Mouse (Mus musculus) retina, adult 2 months (tissue): Measurements from ENCODE around the gene Myl4.

Source experiments
- DNase-seq: peaks from one replicate; pipeline ENCODE4 v3.0.0-alpha.2; 2012; ENCODE audit warnings: low read depth, low spot score

Gene Myl4

DNA sequence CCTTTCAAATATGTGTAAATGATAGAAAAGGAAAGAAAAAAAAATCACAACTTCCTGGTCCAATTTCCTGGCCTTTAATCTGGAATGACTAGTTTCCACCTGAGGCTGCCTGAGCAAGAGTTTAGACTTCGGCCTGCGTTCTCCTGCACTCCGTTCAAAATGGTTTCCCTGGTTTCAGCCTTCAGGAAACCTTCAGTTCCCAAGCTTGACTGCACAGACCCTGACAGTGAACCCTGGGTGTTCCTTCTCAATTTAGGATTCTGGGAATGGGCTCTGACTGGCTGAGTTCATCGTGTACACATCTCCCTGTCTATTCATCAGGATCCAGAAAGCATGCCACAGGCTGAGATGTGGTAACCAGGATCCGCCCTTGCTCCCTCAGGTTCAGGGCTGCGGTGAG, 53.7 kb downstream of the Myl4 start:
- no peak for DNase-seq

DNA sequence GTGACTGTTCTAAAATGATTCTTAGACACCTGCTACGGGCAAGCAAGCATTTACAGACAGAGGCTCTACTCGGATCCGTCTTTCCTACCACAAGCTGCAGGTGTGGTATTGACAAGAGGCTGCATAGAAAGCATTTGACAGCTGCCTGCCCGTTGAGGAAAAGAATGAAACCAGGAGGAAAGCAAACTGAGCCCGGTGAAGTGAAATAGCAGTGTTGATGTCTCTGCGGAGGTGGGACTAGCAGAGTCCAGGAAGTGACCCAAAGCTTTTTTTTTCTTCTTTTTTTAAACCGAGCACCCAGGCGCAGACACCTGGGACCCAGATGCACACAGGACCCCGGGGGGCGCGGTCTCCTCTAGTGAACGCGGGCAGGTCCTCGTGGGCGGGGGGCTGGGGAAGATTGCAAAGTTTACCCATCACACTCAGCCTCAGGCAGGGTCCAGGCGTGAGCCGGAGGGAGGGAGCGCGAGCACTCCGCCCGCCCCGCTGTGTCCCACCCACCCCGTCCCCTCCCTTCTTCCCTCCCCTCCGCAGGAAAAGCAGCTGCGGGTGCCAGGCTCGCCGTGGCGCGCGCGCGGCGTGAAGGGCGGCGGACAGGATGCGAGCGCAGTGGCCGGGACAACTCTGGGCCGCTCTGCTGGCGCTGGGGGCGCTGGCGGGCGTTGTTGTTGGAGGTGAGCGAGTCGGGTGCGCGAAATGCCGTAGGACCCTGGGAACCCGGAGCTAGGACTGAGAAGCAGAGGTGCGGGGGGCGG, 57.2 kb downstream of the Myl4 start, which contains the start of gene Itgb3:
TSS of gene Itgb3 (plus strand) at position 510 of the 755 bp plus-strand sequence.
- peak; percentile 11 for DNase-seq

DNA sequence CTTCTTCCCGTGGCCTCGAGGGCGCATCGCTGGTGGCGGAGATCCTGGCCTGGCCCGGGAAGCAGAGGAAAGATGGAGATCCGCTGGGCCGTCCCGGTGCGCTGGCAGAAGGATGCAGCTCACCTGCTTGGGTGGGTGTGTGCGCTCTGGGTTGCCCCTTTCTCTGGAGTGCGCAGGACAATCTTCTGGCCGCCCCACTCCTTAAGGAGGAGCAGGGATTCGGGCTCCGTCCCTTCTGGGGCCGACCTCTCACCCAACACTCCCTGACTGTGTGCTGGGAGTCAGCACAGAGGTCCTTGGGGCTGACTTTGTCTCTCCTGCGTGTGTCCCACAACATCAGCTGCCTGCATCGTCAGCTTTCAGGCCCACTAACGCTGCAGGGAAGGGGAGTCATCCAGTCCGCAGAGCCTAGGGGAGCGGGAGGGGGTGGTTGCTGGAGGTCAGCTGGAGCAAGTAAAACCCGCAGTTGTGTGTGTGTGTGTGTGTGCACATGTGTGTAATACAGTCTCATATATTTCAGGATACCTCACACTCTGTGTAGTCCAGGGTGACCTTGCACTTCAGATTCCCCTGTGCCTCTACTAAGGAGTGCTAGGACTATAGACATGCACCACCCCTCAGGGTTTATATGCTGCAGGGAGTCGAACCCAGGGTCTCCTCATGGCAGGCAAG, 57.9 kb downstream of the Myl4 start:
- no peak for DNase-seq

DNA sequence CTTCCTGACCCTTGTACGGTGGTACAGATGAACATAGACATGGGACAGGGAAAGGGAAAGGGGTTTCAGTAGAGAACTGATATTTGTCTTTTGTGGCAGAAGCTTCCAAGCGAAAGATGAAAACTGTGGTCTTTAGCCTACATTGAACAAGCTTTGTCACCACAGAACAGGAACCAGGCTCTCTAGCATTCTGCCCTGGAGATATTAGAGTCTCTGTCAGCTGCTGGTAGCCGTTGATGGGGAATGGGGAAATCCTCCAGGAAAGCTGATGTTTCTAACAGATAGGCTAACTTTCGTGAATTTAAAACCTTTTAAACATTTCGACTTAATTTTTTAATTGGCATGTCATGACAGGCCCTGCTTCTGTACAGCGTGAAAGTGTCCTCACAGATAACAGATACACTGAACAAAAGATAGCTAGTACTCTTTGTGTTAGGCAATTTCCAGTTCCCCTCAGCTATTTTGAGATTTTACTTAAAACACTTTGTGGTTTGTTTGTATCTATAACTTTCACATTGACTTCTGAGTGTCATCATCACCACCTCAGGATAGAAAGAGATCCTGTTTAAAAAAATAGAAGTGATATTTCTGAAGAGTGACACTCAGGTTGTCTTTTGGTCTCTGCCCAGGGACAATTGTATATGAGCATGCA, 58.7 kb downstream of the Myl4 start:
- DNase-seq: no peak

DNA sequence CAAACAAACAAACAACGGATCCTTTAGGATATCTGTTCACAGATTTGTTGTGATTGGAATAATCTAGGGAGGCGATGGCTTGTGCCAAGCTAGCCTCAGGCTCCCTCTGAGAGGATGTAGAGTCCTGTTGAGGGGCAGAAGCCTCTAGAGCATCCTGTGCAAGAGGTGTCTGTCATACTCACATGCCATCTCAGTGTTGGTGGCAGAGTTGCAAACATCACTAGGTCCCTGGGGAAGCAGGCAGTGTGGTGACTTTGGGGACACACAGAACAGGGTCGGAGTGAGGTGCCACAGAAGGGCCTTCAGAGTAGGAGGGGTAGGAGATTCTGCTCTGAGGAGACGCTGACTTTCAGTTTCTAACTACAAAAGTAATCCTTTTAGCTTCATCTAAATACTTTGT, 59.3 kb downstream of the Myl4 start:
- no peak for DNase-seq

DNA sequence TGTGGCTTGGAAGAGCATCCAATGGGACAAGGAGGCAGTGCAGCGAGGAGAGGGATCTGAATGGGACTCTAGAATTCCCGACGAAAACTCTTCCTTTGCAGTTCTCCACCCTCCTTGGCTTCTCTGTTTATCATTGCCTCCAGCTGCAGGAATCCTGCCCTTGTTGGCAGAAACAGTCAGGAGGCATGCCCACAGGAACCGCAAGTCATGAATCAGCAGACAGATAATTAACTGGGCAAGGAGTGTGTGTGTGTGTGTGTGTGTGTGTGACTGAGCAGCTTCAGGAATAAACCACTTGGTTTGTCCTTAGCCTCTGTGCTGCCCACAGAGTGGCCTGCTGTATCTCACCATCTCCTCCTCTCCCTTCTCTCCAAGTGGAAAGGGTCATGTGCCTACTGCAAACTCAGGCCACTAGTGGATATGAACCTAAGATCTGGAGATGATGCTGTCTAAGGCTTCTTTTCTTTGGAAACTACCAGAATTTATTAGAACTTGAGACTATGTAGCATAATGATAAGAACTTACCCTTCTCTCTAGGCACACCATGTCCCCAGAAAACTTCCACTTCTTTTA, 61.2 kb downstream of the Myl4 start:
- no peak for DNase-seq

DNA sequence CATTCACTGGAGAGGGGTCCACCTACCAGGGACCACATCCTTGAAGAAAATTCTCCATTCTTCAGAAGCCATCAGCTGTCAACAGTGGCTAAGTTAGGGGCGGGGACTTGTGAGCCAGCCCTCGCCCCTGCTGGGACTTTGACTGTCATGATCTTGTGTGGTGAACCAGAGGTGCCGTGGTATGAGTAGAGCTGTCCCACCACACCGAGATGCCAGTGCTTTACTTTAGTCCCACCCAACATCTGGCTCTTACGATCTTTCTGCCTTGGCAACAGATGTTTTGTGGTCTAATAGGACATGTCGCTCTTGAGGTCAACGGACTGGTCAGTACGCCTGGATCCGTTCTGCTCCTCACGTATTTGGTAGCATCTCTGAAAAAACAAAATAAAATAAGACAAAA, 63.1 kb downstream of the Myl4 start:
- no peak for DNase-seq

DNA sequence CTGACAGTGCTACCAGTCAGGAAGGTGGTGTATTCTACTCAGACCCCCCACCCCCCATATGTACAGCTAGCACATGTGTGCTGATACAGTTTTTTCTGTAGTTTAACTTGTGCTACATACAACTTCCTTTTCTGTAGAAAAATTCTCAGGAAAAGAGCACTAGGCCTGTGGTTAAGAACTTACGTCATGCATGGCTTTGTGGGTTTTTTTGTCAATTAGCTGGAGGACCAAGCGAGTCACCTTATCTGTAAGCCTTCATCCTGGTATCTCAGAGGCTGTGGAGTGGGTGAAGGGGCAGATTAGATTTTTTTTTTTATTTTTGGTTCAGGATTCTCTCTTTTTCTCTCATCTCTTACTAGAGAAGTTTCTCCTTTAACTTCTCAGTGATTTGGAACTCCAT, 63.7 kb downstream of the Myl4 start:
- no peak for DNase-seq

DNA sequence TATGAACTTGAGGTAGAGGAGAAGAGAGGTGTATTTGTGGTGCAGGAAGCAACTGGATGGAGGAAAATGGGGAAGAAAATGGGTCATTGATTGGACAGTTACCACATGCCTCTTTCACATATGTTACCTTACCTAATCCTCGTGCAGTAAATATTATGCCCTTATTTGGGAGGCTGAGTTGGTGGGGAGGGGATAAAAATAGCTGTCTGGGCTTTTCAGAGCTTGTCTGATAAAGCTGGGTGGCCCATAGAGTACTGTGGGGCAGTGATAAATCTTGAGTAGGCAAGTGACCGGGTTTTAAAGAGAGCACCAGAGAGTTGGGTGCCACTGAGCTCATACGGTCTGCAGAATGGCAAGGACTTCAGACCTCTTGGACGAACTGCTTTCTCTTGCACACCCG, 65.7 kb downstream of the Myl4 start:
- DNase-seq: no peak

DNA sequence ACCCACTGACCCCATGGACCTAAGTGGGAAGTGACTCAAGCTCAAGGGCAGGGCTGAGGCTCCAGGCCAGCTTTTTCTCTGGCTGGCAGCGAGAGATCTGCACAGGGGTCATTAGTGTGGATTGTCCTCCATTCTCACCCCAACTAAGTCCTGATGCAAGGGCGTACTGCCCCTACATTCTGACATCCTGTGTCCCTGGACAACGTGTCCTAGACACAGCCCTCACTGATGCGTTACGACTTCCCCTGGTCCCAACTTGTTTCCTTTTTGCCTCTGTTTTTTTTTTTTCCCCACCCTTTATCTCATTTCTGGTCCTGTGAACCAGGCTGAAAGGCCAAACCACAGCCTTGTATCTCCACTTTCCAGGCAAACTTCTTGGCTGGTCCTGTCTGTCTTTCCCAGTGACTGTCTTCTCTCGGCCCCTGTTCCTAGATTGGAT, 68.2 kb downstream of the Myl4 start:
- no peak for DNase-seq

DNA sequence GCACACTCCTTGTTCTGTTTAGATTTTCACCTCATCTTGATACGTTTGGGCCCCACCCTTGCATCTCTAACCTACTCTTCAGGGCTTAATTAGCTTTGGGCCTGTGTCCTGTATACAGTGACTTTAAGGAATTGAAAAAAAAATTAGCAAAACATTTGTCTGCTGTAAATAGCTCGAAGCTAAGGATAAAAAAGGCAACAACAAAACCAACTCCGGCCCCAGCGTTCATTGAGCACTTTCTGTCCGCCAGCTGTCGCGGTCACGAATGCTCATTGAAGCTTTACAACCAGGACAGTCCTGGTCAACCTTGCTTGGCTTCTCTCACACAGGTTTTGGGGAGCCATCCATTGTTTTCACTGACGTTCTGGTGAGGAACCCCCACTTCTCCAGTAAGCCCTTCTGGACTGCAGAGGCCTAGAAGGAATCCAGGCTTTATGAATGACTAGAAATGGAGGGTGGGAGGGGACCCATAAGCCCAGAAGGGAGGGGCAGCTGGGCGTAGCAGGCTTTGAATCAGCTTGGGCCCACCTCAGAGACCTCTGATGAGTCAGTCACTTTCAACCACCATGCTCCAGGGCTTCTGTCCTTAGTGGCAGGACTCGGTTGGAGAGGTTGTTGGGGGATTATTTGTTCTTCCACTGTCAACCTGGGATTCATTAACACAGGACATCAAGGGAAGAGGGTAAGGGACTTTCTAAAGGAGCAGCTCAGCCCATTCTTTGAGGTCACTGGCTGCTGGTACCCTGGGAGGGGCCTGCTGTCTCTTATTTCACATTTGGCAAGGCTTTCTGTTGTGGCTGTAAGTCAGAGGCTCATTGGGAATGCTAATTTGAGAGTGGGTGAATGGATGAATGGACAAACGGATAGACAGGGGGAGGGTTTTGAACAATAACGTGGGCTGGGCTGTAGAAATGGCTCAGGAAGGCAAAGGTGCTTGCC, 68.9 kb downstream of the Myl4 start:
- DNase-seq: no peak

DNA sequence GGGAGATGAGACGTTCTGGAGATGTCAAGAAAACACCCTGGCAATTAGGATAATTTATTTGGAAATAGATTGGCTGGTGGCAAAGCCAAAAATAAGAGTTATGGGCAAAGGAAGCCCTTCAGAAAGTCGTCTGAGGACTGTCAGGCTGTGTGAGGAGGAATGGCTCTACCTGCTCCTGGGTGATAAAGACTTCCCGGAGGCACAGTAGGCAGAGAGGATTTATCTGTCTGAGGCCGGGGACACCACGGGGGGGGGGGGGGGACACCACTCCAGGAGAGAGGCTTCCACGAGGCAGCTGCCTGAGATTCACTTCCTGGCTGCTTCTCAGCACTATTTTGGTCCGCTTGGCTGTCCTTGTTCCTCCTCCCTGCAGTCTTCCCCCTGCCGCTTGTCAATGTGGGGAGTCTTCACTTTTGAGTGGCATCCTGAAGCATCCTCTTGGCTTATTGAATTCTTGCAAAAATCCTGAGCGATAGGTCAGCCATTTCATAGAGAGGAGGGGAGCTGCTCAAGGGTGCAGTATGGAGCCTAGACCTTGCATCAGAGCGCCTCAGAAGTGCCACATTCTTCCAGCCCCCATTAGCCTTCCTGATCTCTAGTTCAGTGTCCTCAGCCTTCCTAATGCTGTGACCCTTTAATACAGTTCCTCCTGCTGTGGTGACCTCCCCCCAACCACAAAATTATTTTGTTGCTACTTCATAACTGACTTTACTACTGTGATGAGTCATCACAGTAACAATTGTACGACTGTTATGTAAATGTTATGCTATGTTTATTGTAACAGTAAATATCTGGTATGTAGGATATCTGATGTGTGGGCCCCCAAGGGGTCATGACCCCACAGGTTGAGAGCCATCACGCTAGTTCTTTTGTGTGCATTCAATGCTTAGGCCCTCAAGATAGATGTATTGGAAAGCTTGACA, 71.8 kb downstream of the Myl4 start:
- DNase-seq: no peak

DNA sequence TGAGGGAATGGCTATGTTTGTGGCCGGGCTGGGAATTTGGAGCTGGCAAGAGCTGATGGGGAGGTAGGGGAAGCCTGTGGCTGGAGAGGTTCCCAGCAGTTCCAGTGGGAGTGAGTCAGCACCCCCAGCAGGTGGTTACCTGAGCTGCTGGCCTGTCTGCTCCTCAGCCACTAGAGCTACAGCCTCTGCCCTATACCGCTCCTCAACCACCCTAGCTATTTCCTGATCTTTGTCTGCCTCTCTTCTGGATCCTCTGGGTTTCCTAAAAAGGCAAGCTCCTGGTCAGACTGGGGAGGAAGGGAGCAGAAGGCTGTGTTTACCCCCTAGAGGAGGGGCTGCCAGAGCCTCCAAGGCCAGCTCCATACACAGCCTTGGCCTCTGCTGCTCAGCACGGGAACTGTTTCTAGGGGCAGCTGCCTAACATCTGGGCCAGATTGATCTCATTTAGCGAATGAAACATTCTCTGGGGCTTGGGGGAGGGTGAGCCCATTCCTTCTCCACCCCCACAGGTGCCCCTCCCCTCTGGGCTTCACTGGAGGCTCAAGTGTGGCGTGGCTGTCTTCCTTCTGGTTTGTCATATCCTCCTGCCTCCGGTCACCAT, 74.4 kb downstream of the Myl4 start:
- DNase-seq: no peak

DNA sequence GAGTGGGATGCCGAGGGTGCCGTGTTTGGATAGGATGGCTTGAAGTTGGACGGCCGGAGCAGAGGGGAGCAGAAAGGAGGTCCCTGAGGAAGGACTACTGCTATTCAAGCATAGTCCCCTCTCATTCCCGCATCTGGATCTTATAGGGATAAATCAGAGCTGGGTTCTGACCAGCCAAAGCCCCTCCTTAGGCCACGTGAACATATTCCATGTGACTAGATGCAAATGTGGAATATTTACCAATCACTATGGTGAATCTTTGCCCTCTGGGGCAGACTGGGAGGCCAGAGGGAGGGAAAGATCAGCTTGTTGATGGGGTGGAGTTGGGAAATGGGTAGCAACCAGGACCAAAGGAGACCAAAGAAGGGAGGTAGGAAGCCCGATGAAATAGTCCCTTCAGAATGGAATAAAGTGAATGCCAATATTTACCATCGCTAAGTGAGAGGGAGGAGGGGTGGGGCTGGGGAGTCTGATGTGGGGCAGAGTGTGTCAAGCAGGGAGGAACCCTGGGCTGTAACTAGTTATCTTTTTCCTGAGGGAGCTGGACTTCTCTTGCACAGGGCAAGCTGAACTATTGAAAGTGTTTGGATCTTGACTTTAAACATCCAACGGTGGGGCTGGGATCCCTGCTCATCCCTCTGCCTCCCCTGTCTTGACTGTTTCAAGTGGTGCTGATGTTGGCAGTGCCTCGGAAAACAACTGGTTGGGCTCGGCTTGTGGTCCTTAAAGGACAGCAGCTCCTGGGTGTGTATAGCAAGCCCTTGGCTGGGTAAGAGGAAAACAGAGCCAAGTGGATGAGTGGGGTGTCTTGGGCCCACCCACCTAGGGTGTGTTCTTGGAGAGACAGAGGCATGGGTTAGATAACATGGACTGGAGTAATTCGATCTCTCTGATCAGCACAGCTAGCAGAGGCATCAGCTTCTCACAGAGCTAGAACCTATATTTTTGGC, 75.3 kb downstream of the Myl4 start:
- DNase-seq: no peak

DNA sequence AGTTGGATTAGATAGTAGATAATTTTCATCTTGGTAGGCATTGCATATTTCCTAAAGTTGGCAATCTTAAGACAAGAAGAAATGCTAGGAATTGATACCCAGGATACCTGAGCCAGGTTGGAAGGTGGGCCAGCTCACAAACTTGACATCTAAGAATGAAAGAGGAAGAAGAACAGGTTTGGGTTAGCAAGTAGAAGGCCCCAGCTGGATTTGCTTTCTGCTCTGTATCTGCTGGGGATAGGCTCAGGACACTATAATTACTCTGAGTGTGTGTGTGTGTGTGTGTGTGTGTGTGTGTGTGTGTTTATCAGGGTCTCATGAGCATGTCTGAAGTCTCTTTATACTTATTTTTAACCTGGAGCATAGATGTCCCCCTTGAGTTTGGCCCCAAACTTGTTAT, 76.2 kb downstream of the Myl4 start:
- no peak for DNase-seq

DNA sequence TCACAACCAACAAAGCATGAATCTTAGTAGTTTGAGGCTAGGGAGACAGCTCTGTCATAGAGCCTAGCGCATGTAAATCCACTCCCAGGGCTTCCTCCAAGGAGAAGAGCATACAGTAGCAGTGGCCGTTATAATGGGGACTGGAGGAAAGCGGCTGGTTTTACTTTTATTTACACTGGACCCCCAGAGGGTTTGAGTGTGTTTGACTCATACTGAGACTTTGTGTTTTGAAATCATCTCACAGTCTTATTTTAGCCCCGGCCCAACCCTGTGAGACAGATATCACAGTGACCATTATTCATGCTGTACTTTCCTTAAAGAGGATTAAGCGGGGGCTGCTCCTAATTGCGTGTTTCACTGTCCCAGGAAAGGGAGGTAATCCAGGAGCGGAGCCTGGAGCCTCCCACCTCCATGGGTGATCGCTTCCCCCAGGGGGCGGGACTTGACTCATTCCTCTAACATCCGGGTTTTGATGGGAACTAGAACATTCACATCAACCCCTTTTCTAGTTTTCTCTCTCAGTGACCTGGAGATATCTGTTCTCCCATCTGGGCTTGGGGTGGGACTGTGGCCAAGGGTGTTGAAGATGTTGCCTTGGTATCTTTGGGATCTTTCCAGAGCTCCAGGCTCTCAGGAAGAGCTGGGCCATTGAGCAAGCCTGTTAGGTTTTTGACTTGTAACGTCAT, 77.3 kb downstream of the Myl4 start:
- DNase-seq: no peak

DNA sequence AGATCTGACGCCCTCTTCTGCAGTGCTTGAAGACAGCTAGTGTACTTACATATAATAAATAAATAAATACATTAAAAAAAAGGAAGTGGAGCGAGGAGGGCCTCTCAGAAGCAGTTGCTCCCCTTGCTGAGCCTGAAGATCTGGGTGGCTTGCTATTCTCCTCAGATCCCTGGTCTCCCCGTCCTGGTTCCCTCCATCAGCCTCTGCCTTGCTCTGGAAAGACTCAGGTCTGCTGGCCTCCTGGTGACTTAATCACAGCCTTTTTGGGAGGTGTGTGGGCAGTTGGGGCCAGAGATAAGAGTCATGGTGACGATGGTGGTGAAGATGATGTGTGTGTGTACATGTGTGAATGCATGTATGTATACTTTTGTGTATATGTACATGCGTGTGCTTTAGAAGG, 78.1 kb downstream of the Myl4 start:
- DNase-seq: no peak

DNA sequence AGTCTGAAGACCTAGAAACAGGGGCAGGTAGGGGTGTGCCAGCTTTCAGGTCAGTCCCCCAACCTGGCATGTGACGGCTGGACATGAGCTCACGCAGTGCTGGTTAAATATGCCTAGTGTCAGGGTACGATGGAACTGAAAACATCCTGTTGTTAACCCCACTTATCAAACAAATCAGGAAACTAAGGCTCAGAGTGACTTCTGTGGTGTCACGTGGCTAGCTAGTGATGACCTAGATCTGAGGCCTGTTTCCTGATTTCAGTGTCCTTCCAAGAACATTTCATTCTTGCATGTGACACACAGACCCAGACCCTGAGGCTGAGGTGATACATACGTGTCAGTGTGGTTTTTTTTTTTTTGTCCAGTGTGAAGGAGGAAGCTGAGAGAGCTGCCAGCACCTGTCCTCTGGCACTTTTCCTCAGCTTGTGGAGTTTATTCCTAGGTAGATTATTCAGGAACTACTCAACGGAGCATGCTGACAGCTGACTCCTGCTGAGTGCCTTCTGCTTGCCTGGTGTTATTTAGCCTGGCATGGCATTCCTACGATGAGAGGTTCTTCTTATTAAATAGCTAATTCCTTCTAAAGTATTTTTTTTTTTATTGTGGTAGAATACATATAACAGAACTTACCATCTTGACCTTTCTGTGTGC, 79.8 kb downstream of the Myl4 start:
- DNase-seq: no peak
